Mouse (Mus musculus) MEL (cell line): ENCODE data around the gene Fgfr1op2.

Experiments used
- BHLHE40 ChIP-seq: IDR thresholded peaks from 2 replicates; pipeline ENCODE4 v1.6.1; 2012; ENCODE audit warnings: low read depth, mild to moderate bottlenecking, inconsistent platforms, low read length, improper control_type of control experiment, borderline replicate concordance
- CTCF ChIP-seq, 3 experiments: IDR thresholded peaks in 2 of 3; conservative IDR thresholded peaks in 1 of 3; 2 replicates each; pipeline ENCODE4 v1.5.1; 2011 to 2012; ENCODE audit warnings: low read length in 3 of 3, low read depth in 2 of 3, mild to moderate bottlenecking in 2 of 3, improper control_type of control experiment in 1 of 3, inconsistent platforms in 1 of 3, mixed read lengths in 1 of 3, moderate library complexity in 1 of 3; ENCODE audit not compliant: control insufficient read depth in 1 of 3, insufficient read depth in 1 of 3, poor library complexity in 1 of 3, severe bottlenecking in 1 of 3
- EP300 ChIP-seq, 2 experiments: IDR thresholded peaks; 2 replicates each; pipeline ENCODE4 v1.6.1; 2011; ENCODE audit warnings: improper control_type of control experiment in 2 of 2, low read length in 2 of 2, low read depth in 1 of 2, mild to moderate bottlenecking in 1 of 2
- HCFC1 ChIP-seq: IDR thresholded peaks from 2 replicates; pipeline ENCODE4 v1.6.1; 2012; ENCODE audit warnings: low read depth, mild to moderate bottlenecking, inconsistent platforms, low read length, improper control_type of control experiment, moderate library complexity
- JUND ChIP-seq: IDR thresholded peaks from 2 replicates; pipeline ENCODE4 v1.6.1; 2011; ENCODE audit warnings: low read depth, mild to moderate bottlenecking, improper control_type of control experiment, low read length
- NRF1 ChIP-seq: IDR thresholded peaks from 2 replicates; pipeline ENCODE4 v1.6.1; 2014; ENCODE audit warnings: low read depth, mild to moderate bottlenecking, inconsistent platforms, low read length, improper control_type of control experiment, moderate library complexity; ENCODE audit not compliant: poor library complexity, insufficient read depth, severe bottlenecking
- POLR2A ChIP-seq, 2 experiments: IDR thresholded peaks; 2 replicates each; pipeline ENCODE4 v1.6.1; 2011 to 2012; ENCODE audit warnings: low read length in 2 of 2, mild to moderate bottlenecking in 2 of 2, control low read depth in 1 of 2, improper control_type of control experiment in 1 of 2, low read depth in 1 of 2, moderate library complexity in 1 of 2; ENCODE audit not compliant: control insufficient read depth in 1 of 2, insufficient read depth in 1 of 2, poor library complexity in 1 of 2
- RAD21 ChIP-seq: IDR thresholded peaks from 2 replicates; pipeline ENCODE4 v1.6.1; 2011; ENCODE audit warnings: mild to moderate bottlenecking, low read depth, low read length, improper control_type of control experiment
- RCOR1 ChIP-seq: IDR thresholded peaks from 2 replicates; pipeline ENCODE4 v1.6.1; 2012; ENCODE audit warnings: low read depth, mild to moderate bottlenecking, inconsistent platforms, low read length, improper control_type of control experiment
- SMC3 ChIP-seq: IDR thresholded peaks from 2 replicates; pipeline ENCODE4 v1.6.1; 2011; ENCODE audit warnings: low read depth, low read length, improper control_type of control experiment
- UBTF ChIP-seq: IDR thresholded peaks from 2 replicates; pipeline ENCODE4 v1.6.1; 2012; ENCODE audit warnings: low read depth, mild to moderate bottlenecking, inconsistent platforms, low read length, improper control_type of control experiment, moderate library complexity, borderline replicate concordance; ENCODE audit not compliant: insufficient read depth
- ZC3H11A ChIP-seq: IDR thresholded peaks from 2 replicates; pipeline ENCODE4 v1.6.1; 2012; ENCODE audit warnings: low read depth, mild to moderate bottlenecking, inconsistent platforms, low read length, improper control_type of control experiment
- ZMIZ1 ChIP-seq: IDR thresholded peaks from 2 replicates; pipeline ENCODE4 v1.6.1; 2012; ENCODE audit warnings: low read depth, mild to moderate bottlenecking, inconsistent platforms, low read length, improper control_type of control experiment, moderate library complexity

DNA sequence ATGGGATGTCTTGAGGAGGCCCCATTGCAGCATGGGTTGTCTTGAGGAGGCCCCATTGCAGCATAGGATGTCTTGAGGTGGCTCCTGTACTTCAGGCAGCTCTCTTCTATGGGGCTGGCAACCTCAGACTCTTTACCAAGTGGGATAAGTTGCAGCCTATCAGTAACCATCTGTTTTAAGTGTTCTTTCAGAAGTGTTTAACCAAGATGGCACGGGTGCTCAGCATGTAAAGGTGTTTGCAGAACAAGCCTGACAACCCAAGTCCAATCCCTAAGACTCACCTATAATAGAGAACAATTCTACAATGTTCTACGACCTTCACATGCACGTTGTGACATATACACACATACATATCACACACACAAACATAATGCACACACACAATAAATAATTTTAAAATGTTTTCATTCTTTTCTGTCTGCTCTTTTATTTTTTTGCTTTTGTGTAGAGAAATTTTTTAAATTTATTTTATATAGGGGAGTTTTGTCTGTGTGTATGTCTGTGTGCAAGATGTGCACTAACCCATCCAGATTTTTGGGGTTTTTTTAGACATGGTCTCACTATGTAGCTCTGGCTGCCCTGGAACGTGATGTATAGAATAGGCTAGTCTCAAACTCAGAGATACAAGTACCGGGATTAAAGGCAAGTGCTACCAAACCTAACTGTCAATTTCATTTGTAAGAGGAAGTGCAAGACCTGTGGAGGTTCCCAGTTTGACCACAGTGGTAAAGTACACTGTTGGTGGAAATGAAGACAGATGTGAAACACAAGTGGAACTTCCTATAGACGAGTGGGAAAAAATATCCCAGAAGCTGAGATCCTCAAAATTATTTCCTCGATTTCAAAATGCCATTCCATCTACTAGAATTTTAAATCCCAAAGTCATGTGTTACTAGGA, 63.3 kb downstream of the Fgfr1op2 start:
- TF ChIP-seq ZMIZ1 (peak; percentile 94), ZC3H11A (no peak), JUND (no peak), EP300 (IDR thresholded peaks at IDR 0.05; ENCODE audit: low read depth in 1 of 2, low read length in 2 of 2) (no peak), RCOR1 (no peak), SMC3 (no peak), UBTF (no peak), HCFC1 (no peak), POLR2A (IDR thresholded peaks at IDR 0.05; ENCODE audit: control insufficient read depth in 1 of 2, insufficient read depth in 1 of 2, low read depth in 1 of 2, low read length in 2 of 2, poor library complexity in 1 of 2) (peak in 1 of 2 experiments; percentile 36; a peak in 1 of 4 replicates), CTCF (IDR thresholded peaks at IDR 0.05 in 2 of 3, conservative IDR thresholded peaks at IDR 0.05 in 1 of 3; ENCODE audit: control insufficient read depth in 1 of 3, insufficient read depth in 1 of 3, low read depth in 2 of 3, low read length in 3 of 3, poor library complexity in 1 of 3, severe bottlenecking in 1 of 3) (no peak), BHLHE40 (no peak), NRF1 (no peak), RAD21 (no peak)
